Mouse (Mus musculus): ENCODE results near the gene Add3. TPM values are rescaled to one million over a fixed set of nuclear protein-coding genes. Genes with fewer than 3 reads are reported as not detected.
A peak's percentile ranks its signal among the peaks of the same experiment; 100 is the strongest.

The Add3 gene
- polyA plus RNA-seq, 1 experiment from 2014 or later: 49.7 TPM

DNA sequence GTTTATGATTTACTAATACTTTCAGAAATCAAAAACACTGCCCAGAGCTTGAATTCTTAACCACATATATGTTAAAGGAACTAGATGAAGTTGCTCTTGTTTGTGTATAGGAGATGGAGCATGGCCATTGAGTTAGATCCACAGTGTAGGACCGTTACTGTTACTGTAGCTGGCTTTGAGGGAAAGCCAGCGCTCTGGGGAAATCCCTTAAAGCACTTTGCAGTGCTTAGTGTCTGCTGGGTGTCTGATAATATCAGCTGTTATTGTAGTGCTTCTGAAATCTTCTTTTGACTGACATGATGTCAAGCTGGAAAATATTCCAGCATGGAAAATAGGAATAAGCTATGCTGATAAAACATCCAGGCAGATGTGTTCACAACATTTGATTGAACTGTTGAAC, 33.8 kb downstream of the Add3 start:
- no peaks in the 10 kb centered on the region for H3K27me3 ChIP-seq (ENCODE audit: control insufficient read depth, insufficient read depth, low read length)
- 85% methylated on average over 2 of the region's 2 CpGs for WGBS

GRCm38 (mm10) chr19:53175550-53175949, 35.3 kb downstream of the Add3 start:
- H3K27ac ChIP-seq (ENCODE audit: low read depth, low read length): no peak overlapping the region
- no peak overlapping the region for H3K4me2 ChIP-seq
- H3K36me3 ChIP-seq (ENCODE audit: control insufficient read depth, insufficient read depth, low read length): no peaks in the 10 kb centered on the region
- no peak for DNase-seq (ENCODE audit: low spot score, missing footprints)
- no peaks in the 10 kb centered on the region for H3K9me3 ChIP-seq (ENCODE audit: control insufficient read depth, low read length)
- no peak for ATAC-seq (ENCODE audit: low FRiP score)
- no peak overlapping the region for H3K9ac ChIP-seq (ENCODE audit: low read length)
- no peaks in the 10 kb centered on the region for H3K4me1 ChIP-seq (ENCODE audit: control insufficient read depth, insufficient read depth, low read length)
- H3K4me3 ChIP-seq (ENCODE audit: low read depth, low read length): no peak overlapping the region
- H3K27me3 ChIP-seq (ENCODE audit: control insufficient read depth, insufficient read depth, low read length): no peaks in the 10 kb centered on the region
- WGBS: 62% methylated on average over 5 of the region's 5 CpGs

More for the DNA sequence above, 33.8 kb downstream of the Add3 start:
- Histone ChIP-seq H3K4me2 (no peak overlapping the region), H3K9me3 (ENCODE audit: control insufficient read depth, low read length) (no peaks in the 10 kb centered on the region), H3K9ac (ENCODE audit: low read length) (no peak overlapping the region), H3K36me3 (ENCODE audit: control insufficient read depth, insufficient read depth, low read length) (no peaks in the 10 kb centered on the region), H3K27ac (ENCODE audit: low read depth, low read length) (no peak overlapping the region), H3K4me1 (ENCODE audit: control insufficient read depth, insufficient read depth, low read length) (no peaks in the 10 kb centered on the region), H3K4me3 (ENCODE audit: low read depth, low read length) (no peak overlapping the region)
- ATAC-seq (ENCODE audit: low FRiP score) (no peak), DNase-seq (ENCODE audit: low spot score, missing footprints) (peak; percentile 54)

- DNase-seq (ENCODE audit: low spot score, missing footprints) (peak; percentile 51), ATAC-seq (ENCODE audit: low FRiP score) (no peak)
- no peak overlapping the region for H3K4me3 ChIP-seq (ENCODE audit: low read depth, low read length)
- H3K36me3 ChIP-seq (ENCODE audit: control insufficient read depth, insufficient read depth, low read length): no peaks in the 10 kb centered on the region
- no peaks in the 10 kb centered on the region for H3K27me3 ChIP-seq (ENCODE audit: control insufficient read depth, insufficient read depth, low read length)
- H3K9me3 ChIP-seq (ENCODE audit: control insufficient read depth, low read length): no peaks in the 10 kb centered on the region
- H3K9ac ChIP-seq (ENCODE audit: low read length): no peak overlapping the region
- WGBS: 92% methylated on average over 4 of the region's 4 CpGs
- no peak overlapping the region for H3K4me2 ChIP-seq
- peaks cover 5% of the 10 kb centered on the region; the same call in 1 of the 2 replicates for H3K4me1 ChIP-seq (ENCODE audit: control insufficient read depth, insufficient read depth, low read length)
- H3K27ac ChIP-seq (ENCODE audit: low read depth, low read length): no peak overlapping the region
These were observed 36.3 kb downstream of the Add3 start for GRCm38 (mm10) chr19:53176518-53176917.

GRCm38 (mm10) chr19:53178611-53179528, 38.6 kb downstream of the Add3 start:
- H3K27ac ChIP-seq (ENCODE audit: low read depth, low read length): no peak overlapping the region
- 94% methylated on average over 20 of the region's 20 CpGs for WGBS
- no peak overlapping the region for H3K4me2 ChIP-seq
- no peaks in the 10 kb centered on the region for H3K9me3 ChIP-seq (ENCODE audit: control insufficient read depth, low read length)
- DNase-seq (ENCODE audit: low spot score, missing footprints) (no peak), ATAC-seq (ENCODE audit: low FRiP score) (no peak)
- no peaks in the 10 kb centered on the region for H3K36me3 ChIP-seq (ENCODE audit: control insufficient read depth, insufficient read depth, low read length)
- H3K4me1 ChIP-seq (ENCODE audit: control insufficient read depth, insufficient read depth, low read length): peaks cover 5% of the 10 kb centered on the region; the same call in 1 of the 2 replicates
- H3K9ac ChIP-seq (ENCODE audit: low read length): no peak overlapping the region
- no peaks in the 10 kb centered on the region for H3K27me3 ChIP-seq (ENCODE audit: control insufficient read depth, insufficient read depth, low read length)
- no peak overlapping the region for H3K4me3 ChIP-seq (ENCODE audit: low read depth, low read length)

DNA sequence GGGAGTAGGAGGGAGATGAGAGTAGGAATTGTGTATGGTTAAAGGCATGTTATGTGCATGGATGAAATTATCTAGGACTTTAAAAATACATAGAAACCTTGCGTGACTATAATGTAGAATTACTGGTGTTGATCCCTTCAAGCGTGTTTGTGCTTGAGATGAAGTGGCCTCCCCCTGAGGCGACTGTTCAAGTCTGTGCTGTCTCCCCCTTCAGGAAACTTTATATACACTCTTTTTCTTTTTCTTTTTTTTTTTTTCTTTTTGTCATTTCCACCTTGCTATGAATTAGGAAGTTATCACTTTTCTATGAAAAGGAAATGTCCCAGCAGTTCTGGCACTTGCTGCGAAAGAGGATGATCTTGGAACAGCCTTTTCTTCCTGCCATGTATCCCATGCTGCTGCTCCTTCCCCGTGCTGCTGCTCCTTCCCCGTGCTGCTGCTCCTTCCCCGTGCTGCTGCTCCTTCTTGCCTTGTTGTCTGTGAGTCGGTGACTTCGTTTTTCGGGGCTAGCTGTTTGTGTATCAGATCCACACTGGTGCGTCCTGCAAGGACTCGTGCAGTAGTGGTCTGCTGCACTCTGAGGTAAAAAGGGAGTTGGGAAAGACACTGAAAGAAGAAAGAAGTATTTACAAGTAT, 40.0 kb downstream of the Add3 start:
- ATAC-seq (ENCODE audit: low FRiP score) (no peak), DNase-seq (ENCODE audit: low spot score, missing footprints) (peak; percentile 31)
- Histone ChIP-seq H3K36me3 (ENCODE audit: control insufficient read depth, insufficient read depth, low read length) (no peaks in the 10 kb centered on the region), H3K9me3 (ENCODE audit: control insufficient read depth, low read length) (no peaks in the 10 kb centered on the region), H3K4me2 (no peak overlapping the region), H3K27me3 (ENCODE audit: control insufficient read depth, insufficient read depth, low read length) (no peaks in the 10 kb centered on the region), H3K4me3 (ENCODE audit: low read depth, low read length) (no peak overlapping the region), H3K4me1 (ENCODE audit: control insufficient read depth, insufficient read depth, low read length) (peaks cover 5% of the 10 kb centered on the region; the same call in 1 of the 2 replicates), H3K9ac (ENCODE audit: low read length) (no peak overlapping the region), H3K27ac (ENCODE audit: low read depth, low read length) (no peak overlapping the region)
- WGBS: 76% methylated on average over 12 of the region's 12 CpGs

- 69% methylated on average over 19 of the region's 19 CpGs for WGBS
- H3K9me3 ChIP-seq (ENCODE audit: control insufficient read depth, low read length): no peaks in the 10 kb centered on the region
- no peaks in the 10 kb centered on the region for H3K27me3 ChIP-seq (ENCODE audit: control insufficient read depth, insufficient read depth, low read length)
- H3K4me3 ChIP-seq (ENCODE audit: low read depth, low read length): no peak overlapping the region
- ATAC-seq (ENCODE audit: low FRiP score) (peak; percentile 38; the same call in 1 of the 2 replicates), DNase-seq (ENCODE audit: low spot score, missing footprints) (peak; percentile 81)
- no peak overlapping the region for H3K9ac ChIP-seq (ENCODE audit: low read length)
- H3K4me2 ChIP-seq: no peak overlapping the region
- no peak overlapping the region for H3K27ac ChIP-seq (ENCODE audit: low read depth, low read length)
- peaks cover 5% of the 10 kb centered on the region; the same call in 1 of the 2 replicates for H3K4me1 ChIP-seq (ENCODE audit: control insufficient read depth, insufficient read depth, low read length)
- no peaks in the 10 kb centered on the region for H3K36me3 ChIP-seq (ENCODE audit: control insufficient read depth, insufficient read depth, low read length)
These were observed 41.0 kb downstream of the Add3 start for GRCm38 (mm10) chr19:53181003-53181861.

GRCm38 (mm10) chr19:53183620-53184019, 43.4 kb downstream of the Add3 start:
- 74% methylated on average over 9 of the region's 9 CpGs for WGBS
- no peaks in the 10 kb centered on the region for H3K27me3 ChIP-seq (ENCODE audit: control insufficient read depth, insufficient read depth, low read length)
- no peaks in the 10 kb centered on the region for H3K9me3 ChIP-seq (ENCODE audit: control insufficient read depth, low read length)
- H3K4me1 ChIP-seq (ENCODE audit: control insufficient read depth, insufficient read depth, low read length): peaks cover 5% of the 10 kb centered on the region; the same call in 1 of the 2 replicates
- H3K27ac ChIP-seq (ENCODE audit: low read depth, low read length): no peak overlapping the region
- H3K4me2 ChIP-seq: no peak overlapping the region
- H3K4me3 ChIP-seq (ENCODE audit: low read depth, low read length): no peak overlapping the region
- H3K36me3 ChIP-seq (ENCODE audit: control insufficient read depth, insufficient read depth, low read length): no peaks in the 10 kb centered on the region
- H3K9ac ChIP-seq (ENCODE audit: low read length): no peak overlapping the region
- no peak for DNase-seq (ENCODE audit: low spot score, missing footprints)
- no peak for ATAC-seq (ENCODE audit: low FRiP score)

GRCm38 (mm10) chr19:53184216-53184615, 44.0 kb downstream of the Add3 start:
- Histone ChIP-seq H3K27ac (ENCODE audit: low read depth, low read length) (no peak overlapping the region), H3K9me3 (ENCODE audit: control insufficient read depth, low read length) (no peaks in the 10 kb centered on the region), H3K4me3 (ENCODE audit: low read depth, low read length) (no peak overlapping the region), H3K4me2 (no peak overlapping the region), H3K36me3 (ENCODE audit: control insufficient read depth, insufficient read depth, low read length) (no peaks in the 10 kb centered on the region), H3K9ac (ENCODE audit: low read length) (no peak overlapping the region), H3K27me3 (ENCODE audit: control insufficient read depth, insufficient read depth, low read length) (no peaks in the 10 kb centered on the region), H3K4me1 (ENCODE audit: control insufficient read depth, insufficient read depth, low read length) (peaks cover 5% of the 10 kb centered on the region; the same call in 1 of the 2 replicates)
- DNase-seq (ENCODE audit: low spot score, missing footprints) (peak; percentile 39), ATAC-seq (ENCODE audit: low FRiP score) (no peak)
- WGBS: 69% methylated on average over 10 of the region's 10 CpGs

All from midbrain, embryonic 11.5 days (tissue).